Mouse (Mus musculus): ENCODE results near the gene Col9a2.

Gene Col9a2

DNA sequence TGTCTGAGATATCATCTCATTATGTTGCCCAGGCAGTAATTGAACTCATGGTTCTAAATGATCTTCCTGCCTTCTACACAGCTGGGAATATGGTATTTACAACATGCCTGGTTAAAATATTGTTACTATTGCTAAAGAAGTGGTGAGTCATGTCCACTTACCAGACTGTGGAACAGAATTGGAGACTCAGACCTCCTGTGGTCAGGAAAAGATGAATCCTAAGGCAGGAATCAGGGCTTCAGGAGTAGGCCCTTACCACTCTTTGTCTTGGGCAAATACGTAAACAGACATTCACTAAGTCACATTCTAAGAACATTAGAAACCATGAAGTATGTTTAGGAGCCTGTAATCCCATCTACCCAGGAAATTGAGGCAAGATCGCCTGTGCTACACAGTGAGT is 49.5 kb downstream of the Col9a2 start:
- no peak for DNase-seq

- DNase-seq: no peak
Measured at GRCm38 (mm10) chr4:121090211-121090610, 51.0 kb downstream of the Col9a2 start.

DNA sequence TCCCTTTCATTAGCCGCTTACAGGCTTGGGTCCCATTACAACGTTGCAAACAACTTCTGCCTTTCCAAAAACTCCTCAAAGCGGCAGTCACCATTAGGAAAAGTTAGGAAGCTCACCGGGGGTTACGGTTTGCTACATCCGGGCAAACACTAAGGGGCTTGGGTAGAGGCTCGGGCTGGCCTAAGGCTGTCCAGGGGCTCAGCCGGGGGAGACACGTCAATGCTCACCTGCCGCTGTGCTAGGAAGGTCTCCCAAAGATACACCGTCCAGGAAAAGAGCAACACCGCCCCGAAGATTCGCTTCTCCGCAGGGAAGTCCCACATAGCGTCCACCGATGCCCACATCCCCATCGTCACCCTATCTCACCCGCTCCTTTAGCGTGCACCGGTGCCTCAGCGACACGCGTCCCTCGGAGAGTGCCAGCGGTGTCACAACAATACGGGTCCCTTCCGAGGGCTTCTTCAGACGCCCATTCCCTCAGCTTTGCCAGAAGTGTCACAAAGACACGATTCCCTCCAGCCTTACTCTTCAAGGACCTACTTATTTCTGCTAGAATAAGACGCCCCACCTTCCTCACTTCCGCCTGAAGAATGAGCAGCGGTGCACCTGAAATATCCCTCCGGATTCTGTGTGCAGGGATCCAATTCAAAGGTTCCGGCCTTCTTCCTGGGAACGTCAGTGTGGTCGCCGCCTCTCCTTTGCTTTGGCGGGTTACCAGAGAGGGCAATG is 58.6 kb downstream of the Col9a2 start, which contains the start of gene Zmpste24:
TSS of gene Zmpste24 (minus strand) at position 592 of the 729 bp plus-strand sequence.
- DNase-seq: peak; percentile 83

- no peak for DNase-seq
Measured at GRCm38 (mm10) chr4:121103304-121103703, 64.1 kb downstream of the Col9a2 start.
